Mouse (Mus musculus) kidney, embryonic 15.5 days (tissue): ENCODE measurements around the gene Cfap43. TPM values are rescaled to one million over a fixed set of nuclear protein-coding genes. Genes with fewer than 3 reads are reported as not detected.

Source experiments
- ATAC-seq: fragments of 200-750 bp; cut with Nextera tagmentation; replicated peaks from 2 replicates; pipeline ENCODE4 v1.8.0; 2017; ENCODE audit warnings: moderate TSS enrichment; ENCODE audit not compliant: low FRiP score
- H3K27ac ChIP-seq: fragments of 300-500 bp; sonication (generic); 2 replicates; pipeline ENCODE4 v1.5.1; 2015; ENCODE audit warnings: mild to moderate bottlenecking, inconsistent platforms
- H3K27me3 ChIP-seq: fragments of 300-500 bp; sonication (generic); 2 replicates; pipeline ENCODE4 v1.6.1; 2015; ENCODE audit warnings: inconsistent platforms
- H3K36me3 ChIP-seq: fragments of 300-500 bp; sonication (generic); 2 replicates; pipeline ENCODE4 v1.6.1; 2015; ENCODE audit warnings: inconsistent platforms
- H3K4me1 ChIP-seq: fragments of 300-500 bp; sonication (generic); 2 replicates; pipeline ENCODE4 v1.6.1; 2015; ENCODE audit warnings: inconsistent platforms
- H3K4me2 ChIP-seq: fragments of 300-500 bp; sonication (generic); 2 replicates; pipeline ENCODE4 v1.6.1; 2015; ENCODE audit warnings: moderate library complexity, mild to moderate bottlenecking, inconsistent platforms
- H3K4me3 ChIP-seq: fragments of 300-500 bp; sonication (generic); replicated peaks from 2 replicates; pipeline ENCODE4 v1.5.1; 2015; ENCODE audit warnings: mild to moderate bottlenecking, inconsistent platforms
- H3K9ac ChIP-seq: fragments of 300-500 bp; sonication (generic); 2 replicates; pipeline ENCODE4 v1.6.1; 2015; ENCODE audit warnings: mild to moderate bottlenecking, inconsistent platforms
- H3K9me3 ChIP-seq: fragments of 300-500 bp; sonication (generic); replicated peaks from 2 replicates; pipeline ENCODE4 v1.6.1; 2016; ENCODE audit warnings: inconsistent platforms
- WGBS: fragments of 180-500 bp; shearing (Covaris S2); methylation state at CpG from one replicate; pipeline ENCODE4 v1.1.7; 2015; ENCODE audit warnings: mixed read lengths; 5-methylcytosine and 5-hydroxymethylcytosine counted together
- polyA plus RNA-seq: library from polyadenylated mRNA; unstranded; fragments of >200 nt; fragmentation: Nextera tagmentation; extraction: Ambion mirVana; gene quantifications from 2 replicates; pipeline ENCODE4 v1.2.1, GENCODE M21; 2015

Cfap43 gene
- polyA plus RNA-seq, 1 experiment from 2014 or later = 0.06 TPM

DNA sequence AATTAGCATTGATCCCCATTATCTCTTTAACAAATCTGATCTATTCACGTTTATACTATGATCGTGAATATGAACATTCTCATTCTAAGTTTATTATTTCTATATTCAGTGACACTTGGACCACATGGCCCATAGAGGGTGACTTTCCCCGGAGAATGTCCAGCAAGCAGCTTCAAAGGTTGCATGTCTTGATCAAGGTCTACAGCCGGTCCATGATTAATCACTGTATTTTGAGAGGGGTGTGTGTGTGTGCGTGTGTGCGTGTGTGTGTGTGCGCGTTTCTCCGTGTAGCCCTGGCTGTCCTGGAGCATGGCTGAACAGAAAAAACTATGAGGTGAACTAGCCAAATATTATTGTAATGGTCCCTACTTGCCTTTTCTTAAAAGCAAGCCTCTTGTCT is 166.6 kb downstream of the Cfap43 start:
- H3K4me1 ChIP-seq = no peaks in the 10 kb centered on the region
- no peaks in the 10 kb centered on the region for H3K9me3 ChIP-seq
- no peaks in the 10 kb centered on the region for H3K27me3 ChIP-seq
- H3K36me3 ChIP-seq = no peaks in the 10 kb centered on the region
- H3K4me2 ChIP-seq = no peak overlapping the region
- no peak for ATAC-seq
- no peak overlapping the region for H3K27ac ChIP-seq
- WGBS = 85% methylated on average over 9 of the region's 9 CpGs
- H3K4me3 ChIP-seq = no peak overlapping the region
- H3K9ac ChIP-seq = no peak overlapping the region

DNA sequence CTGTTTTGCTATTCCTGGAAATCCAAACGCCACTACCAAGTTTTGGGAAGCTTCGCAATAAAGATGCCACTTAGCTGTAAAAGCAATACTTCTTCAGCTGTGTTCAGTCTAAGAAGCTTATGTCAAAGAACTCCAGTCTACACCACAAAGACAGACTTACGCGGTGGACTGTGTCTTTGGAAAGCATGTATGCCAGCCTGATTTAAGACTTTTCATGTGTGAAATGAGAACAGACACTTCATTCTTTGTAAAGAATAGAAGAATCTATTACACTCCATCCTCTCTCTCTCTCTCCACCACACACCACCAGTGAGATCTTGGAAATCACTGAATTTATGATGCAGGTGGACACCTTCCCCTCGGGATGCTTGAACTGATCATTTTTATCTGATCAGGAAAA is 168.7 kb downstream of the Cfap43 start:
- Histone ChIP-seq H3K27ac (no peak overlapping the region), H3K9ac (no peak overlapping the region), H3K27me3 (no peaks in the 10 kb centered on the region), H3K4me1 (no peaks in the 10 kb centered on the region), H3K4me3 (no peak overlapping the region), H3K36me3 (no peaks in the 10 kb centered on the region), H3K9me3 (no peaks in the 10 kb centered on the region), H3K4me2 (no peak overlapping the region)
- WGBS = 41% methylated on average over 5 of the region's 5 CpGs
- no peak for ATAC-seq

DNA sequence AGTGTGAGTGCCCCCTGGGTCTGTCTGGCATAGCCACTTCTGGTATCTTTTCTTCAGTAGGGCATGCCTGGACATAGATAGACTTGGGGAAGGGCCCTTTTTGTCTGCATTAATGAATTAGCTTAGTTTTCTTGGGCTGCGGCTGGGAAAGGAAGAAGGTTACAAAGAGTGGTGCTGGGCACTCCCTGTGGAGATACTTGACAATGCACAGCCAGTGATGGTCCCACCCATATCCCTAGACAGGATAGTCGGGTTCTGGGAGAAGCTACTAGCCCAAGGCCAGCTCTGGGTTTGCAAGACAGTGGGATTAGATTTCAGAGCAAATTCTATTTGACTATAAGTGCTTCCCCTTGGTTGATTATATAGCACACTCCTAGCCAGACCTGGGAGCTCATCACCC is 170.1 kb downstream of the Cfap43 start:
- Histone ChIP-seq H3K4me1 (no peaks in the 10 kb centered on the region), H3K9me3 (no peaks in the 10 kb centered on the region), H3K27ac (no peak overlapping the region), H3K4me3 (no peak overlapping the region), H3K4me2 (no peak overlapping the region), H3K36me3 (no peaks in the 10 kb centered on the region), H3K9ac (no peak overlapping the region), H3K27me3 (no peaks in the 10 kb centered on the region)
- ATAC-seq = no peak
- WGBS = 88% methylated on average over 2 of the region's 2 CpGs

DNA sequence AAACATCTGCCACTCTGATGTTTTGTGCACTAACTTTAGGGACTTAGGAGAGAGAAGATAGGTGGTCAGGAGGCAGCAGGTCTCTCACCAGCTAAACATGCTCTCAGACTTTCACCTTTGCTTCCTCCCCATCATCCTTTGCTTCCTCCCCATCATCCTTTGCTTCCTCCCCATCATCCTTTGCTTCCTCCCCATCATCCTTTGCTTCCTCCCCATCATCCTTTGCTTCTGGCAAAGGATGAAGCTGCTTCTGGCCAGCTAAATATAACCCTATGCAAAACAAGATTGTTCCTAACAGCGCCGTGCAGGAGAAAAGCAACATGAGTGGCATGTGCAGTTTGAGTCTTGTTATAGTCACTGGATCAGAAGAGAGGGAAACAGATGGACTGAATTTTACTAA is 172.0 kb downstream of the Cfap43 start:
- Histone ChIP-seq H3K4me3 (no peak overlapping the region), H3K27ac (no peak overlapping the region), H3K4me2 (no peak overlapping the region), H3K9me3 (no peaks in the 10 kb centered on the region), H3K9ac (no peak overlapping the region), H3K36me3 (no peaks in the 10 kb centered on the region), H3K4me1 (no peaks in the 10 kb centered on the region), H3K27me3 (no peaks in the 10 kb centered on the region)
- ATAC-seq = no peak
- 95% methylated on average over 2 of the region's 2 CpGs for WGBS

DNA sequence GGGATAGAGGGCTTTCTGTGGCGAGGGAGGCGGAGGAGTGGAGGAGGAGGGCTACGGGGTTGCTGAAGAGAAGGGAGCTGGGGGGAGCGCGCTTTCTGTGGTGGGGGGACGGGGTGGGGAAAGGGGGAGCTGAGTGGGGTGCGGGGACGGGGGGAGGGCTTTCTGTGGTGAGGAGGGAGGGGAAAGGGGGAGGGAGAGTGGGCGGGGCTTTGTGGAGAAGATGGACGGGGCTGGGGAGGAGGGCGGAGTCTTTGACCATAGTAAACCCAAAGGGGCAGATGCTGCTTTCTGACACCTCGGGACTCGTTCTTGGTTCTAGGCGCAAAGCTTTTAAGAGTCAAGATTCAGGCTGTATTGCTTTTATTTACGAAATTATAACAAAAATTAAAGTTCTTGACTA is 187.2 kb downstream of the Cfap43 start:
- peak overlapping the region; percentile 83 for H3K4me3 ChIP-seq
- WGBS = 2% methylated on average over 13 of the region's 15 CpGs
- peak overlapping the region; percentile 96 for H3K27ac ChIP-seq
- H3K27me3 ChIP-seq = no peaks in the 10 kb centered on the region
- peak overlapping the region; percentile 78 for H3K9ac ChIP-seq
- peaks cover 20% of the 10 kb centered on the region for H3K4me1 ChIP-seq
- no peak; the same call in 1 of the 2 replicates for ATAC-seq
- H3K36me3 ChIP-seq = peaks cover 40% of the 10 kb centered on the region
- H3K4me2 ChIP-seq = peak overlapping the region; percentile 87
- H3K9me3 ChIP-seq = no peaks in the 10 kb centered on the region

DNA sequence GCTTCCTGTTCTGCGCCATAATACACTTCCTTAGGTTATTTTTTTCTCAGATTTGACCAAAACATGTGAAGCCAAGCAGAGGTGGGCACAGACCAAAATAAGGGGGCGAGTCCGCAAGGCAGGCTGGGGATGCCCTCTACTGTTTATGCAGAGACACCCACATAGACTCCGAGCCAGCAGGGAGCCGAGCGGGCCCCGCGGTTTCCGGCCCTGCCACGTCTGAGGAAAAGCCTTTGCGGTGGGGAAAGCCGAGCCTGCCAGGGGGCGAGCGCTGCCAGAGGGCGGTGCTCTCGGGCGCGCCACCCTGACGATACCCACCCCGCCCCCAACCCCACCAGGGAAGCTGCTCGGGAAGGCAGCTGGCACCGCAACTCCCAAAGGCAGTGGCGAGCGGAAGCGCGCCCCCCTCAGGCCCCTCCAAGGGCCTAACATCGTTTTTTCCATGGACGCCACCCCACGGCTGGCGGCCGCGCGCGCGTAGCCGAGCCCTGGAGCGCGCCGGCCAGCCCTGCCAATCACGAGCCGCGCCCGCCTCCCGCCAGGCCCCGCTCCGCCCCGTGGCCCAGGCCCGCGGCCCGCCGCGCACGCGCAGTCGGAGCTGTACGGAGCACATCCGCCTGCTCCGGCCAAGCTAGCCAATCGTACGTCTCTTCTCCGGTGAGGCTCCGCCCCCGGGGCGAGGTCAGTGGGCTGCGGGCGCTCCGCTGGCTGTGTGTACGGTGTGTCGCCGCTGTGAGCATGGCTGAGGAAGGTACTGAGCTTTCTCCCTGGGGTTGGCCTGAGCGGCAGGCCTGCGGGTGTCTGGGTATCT is 187.8 kb downstream of the Cfap43 start, which contains the start of gene Sfr1:
TSS of gene Sfr1 (plus strand) at position 612 of the 811 bp plus-strand sequence.
- Histone ChIP-seq H3K27ac (peak within 1 kb of the TSS; percentile 96), H3K27me3 (no peaks in the 10 kb centered on the region), H3K36me3 (peaks cover 34% of the 10 kb centered on the region), H3K9me3 (no peaks in the 10 kb centered on the region), H3K4me3 (peak within 1 kb of the TSS; percentile 83), H3K9ac (peak within 1 kb of the TSS; percentile 78), H3K4me2 (peak within 1 kb of the TSS; percentile 87), H3K4me1 (peaks cover 20% of the 10 kb centered on the region)
- ATAC-seq = peak; percentile 98
- WGBS = under 1% methylated on average over 71 of the region's 72 CpGs

DNA sequence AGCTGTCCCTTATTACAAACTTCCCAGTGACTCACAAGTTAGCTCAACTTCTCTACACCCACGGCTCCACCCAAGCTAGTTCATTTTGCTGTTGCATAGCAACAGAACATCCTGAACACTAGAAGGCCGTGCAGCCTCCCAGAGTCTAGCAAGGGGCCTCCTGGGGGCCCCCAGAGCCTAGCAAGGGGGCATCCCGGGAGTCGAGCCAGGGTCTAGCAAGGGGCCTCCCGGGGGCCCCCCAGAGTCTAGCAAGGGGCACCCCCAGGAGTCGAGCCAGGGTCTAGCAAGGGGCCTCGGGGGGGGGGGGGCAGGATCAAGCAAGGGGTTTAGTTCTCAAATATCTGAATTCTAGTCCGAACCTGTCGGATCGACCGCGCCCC is 188.4 kb downstream of the Cfap43 start:
- Histone ChIP-seq H3K27me3 (no peaks in the 10 kb centered on the region), H3K4me1 (peaks cover 20% of the 10 kb centered on the region), H3K9me3 (no peaks in the 10 kb centered on the region), H3K4me2 (peak overlapping the region; percentile 87), H3K27ac (peak overlapping the region; percentile 96), H3K4me3 (peak overlapping the region; percentile 83), H3K9ac (peak overlapping the region; percentile 52), H3K36me3 (peaks cover 28% of the 10 kb centered on the region)
- ATAC-seq = peak; percentile 78
- WGBS = 0% methylated on average over 12 of the region's 12 CpGs

DNA sequence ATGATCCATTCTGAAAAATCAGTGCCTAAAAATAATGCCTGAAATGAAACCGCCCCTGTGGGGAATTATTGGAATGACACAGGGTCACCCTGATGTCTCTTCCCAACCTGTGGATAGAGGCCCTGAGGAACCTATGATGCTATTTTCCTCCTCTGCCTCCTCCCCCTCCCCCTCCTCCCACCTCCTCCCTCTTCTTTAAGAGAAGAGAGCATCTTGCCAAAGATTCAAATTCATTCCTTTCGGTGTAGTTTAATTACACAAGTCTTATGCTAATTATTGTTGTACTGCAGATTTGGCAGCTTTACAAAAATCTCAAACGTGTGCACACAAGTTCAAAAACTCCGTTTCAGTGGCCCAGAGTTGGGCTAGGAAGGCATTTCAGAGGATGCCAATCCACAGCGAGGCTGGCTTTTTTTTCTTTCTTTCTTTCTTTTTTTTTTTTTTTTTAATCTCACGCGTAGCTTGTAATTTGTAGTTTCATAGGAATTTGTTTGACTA is 193.4 kb downstream of the Cfap43 start:
- Histone ChIP-seq H3K9ac (no peak overlapping the region), H3K4me3 (no peak overlapping the region), H3K27ac (no peak overlapping the region), H3K36me3 (no peaks in the 10 kb centered on the region), H3K27me3 (no peaks in the 10 kb centered on the region), H3K9me3 (no peaks in the 10 kb centered on the region), H3K4me1 (peaks cover 18% of the 10 kb centered on the region), H3K4me2 (no peak overlapping the region)
- no peak for ATAC-seq
- 77% methylated on average over 7 of the region's 7 CpGs for WGBS

DNA sequence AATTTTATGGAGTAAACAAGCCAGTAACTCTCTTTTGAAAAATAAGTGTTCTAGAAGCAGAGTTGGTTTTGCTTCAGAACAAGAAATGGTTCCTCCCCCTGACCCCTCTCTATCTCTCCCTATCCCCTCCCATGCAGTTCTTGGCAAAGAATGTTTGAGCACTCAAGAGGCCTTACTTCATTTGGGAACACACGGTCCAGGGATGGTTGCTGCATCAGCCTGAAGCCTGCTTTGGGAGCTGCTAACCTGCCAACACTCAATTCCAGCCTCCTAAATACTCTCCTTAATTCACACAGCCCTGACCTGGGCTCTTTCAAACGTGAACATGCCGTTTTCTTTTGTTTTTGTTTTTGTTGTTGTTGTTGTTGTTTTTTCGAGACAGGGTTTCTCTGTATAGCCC is 194.2 kb downstream of the Cfap43 start:
- WGBS = 77% methylated on average over 4 of the region's 4 CpGs
- no peaks in the 10 kb centered on the region for H3K27me3 ChIP-seq
- H3K9me3 ChIP-seq = no peaks in the 10 kb centered on the region
- no peaks in the 10 kb centered on the region for H3K36me3 ChIP-seq
- H3K4me1 ChIP-seq = peaks cover 10% of the 10 kb centered on the region
- H3K4me2 ChIP-seq = no peak overlapping the region
- no peak overlapping the region for H3K9ac ChIP-seq
- no peak overlapping the region for H3K4me3 ChIP-seq
- ATAC-seq = no peak
- no peak overlapping the region for H3K27ac ChIP-seq

DNA sequence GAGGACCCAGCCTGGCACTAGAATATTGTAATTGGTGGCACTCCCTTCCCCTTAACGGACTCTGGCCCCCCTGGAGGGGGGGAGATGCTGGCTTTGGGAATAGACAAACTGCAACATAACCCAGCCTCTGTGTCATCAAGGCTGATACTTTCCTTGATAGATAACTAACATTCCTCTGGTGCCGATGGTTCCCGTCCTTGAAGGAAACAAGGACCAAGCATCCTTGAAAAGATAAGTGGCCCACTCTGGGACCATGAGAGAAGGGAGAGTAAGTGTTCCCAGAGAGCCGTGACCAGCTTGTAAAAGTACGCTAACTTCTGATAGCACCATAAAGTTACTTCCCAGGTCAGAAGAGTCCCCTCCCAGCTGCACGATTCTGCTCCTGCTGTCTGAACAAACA is 196.6 kb downstream of the Cfap43 start:
- no peak for ATAC-seq
- Histone ChIP-seq H3K9ac (no peak overlapping the region), H3K27me3 (no peaks in the 10 kb centered on the region), H3K4me1 (peaks cover 6% of the 10 kb centered on the region; the same call in 1 of the 2 replicates), H3K27ac (no peak overlapping the region), H3K4me3 (no peak overlapping the region), H3K4me2 (no peak overlapping the region), H3K9me3 (no peaks in the 10 kb centered on the region), H3K36me3 (no peaks in the 10 kb centered on the region)
- WGBS = 27% methylated on average over 6 of the region's 6 CpGs

DNA sequence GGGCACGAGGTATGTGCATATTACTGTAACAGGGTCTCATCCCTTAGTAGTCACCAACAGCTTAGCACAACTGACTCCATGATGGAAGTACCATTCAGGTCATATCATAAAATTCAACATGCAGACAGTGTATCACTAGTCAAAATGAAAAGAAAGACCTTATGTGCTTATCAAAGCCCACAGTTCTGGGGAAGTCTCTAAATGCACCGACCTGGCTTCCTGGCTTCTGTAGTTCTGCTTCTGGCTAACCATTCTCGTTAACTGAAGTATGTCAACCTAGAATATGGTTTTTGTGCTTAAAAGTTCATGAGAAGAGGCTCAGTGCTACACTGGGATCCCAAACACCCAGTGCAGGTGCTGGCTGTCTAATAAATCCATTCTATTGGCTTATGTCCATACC is 199.9 kb downstream of the Cfap43 start:
- WGBS = 83% methylated on average over 3 of the region's 3 CpGs
- Histone ChIP-seq H3K4me1 (peaks cover 6% of the 10 kb centered on the region; the same call in 1 of the 2 replicates), H3K4me3 (no peak overlapping the region), H3K36me3 (no peaks in the 10 kb centered on the region), H3K27ac (no peak overlapping the region), H3K4me2 (no peak overlapping the region), H3K9me3 (0 out of 2 replicates have a peak, but pooled peaks cover 2% of the 10 kb centered on the region), H3K27me3 (no peaks in the 10 kb centered on the region), H3K9ac (no peak overlapping the region)
- ATAC-seq = no peak

DNA sequence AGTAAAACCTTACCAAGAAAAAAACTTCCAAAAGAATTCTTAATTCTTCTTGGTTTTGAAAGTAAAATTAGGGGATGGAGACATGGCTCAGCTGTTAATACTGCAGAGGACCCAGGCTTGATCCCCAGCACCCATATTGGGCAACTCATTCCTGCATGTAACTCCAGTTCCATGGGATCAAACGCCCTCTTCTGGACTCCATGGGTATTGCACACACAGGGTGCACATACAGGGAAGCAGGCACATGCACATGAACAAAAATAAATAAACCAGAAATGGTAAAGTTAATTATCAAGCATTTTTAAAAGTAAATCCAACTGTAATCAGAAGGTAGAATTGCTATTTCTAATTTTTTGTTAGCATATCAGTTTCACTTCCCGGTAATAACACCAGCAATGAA is 202.9 kb downstream of the Cfap43 start:
- H3K9me3 ChIP-seq = 0 out of 2 replicates have a peak, but pooled peaks cover 2% of the 10 kb centered on the region
- H3K36me3 ChIP-seq = no peaks in the 10 kb centered on the region
- ATAC-seq = no peak
- H3K4me2 ChIP-seq = no peak overlapping the region
- no peak overlapping the region for H3K27ac ChIP-seq
- 64% methylated on average over 2 of the region's 2 CpGs for WGBS
- H3K27me3 ChIP-seq = no peaks in the 10 kb centered on the region
- no peaks in the 10 kb centered on the region for H3K4me1 ChIP-seq
- no peak overlapping the region for H3K4me3 ChIP-seq
- H3K9ac ChIP-seq = no peak overlapping the region
